Comparison of ENCODE assay signal across 15 mouse cellular contexts in genomic region chr11:117995255-117995654, GRCm38 (mm10). TPM values are rescaled to one million over a fixed set of nuclear protein-coding genes. Genes with fewer than 3 reads are reported as not detected.
DNase-seq lines count a peak whose midpoint lies in the region; ATAC-seq and TF ChIP-seq lines count a peak whose summit lies in the region.
"Had no signal": no experiment of that assay in that cellular context is flagged by ENCODE, and none has a peak within 500 bp of the region (broad histone marks: within the 10 kb centered on the region; RNA-seq: fewer than 3 reads in every experiment).

No protein-coding gene starts in this region.

- 30% methylated on average over 2 of the region's 2 CpGs for WGBS in heart, embryonic 14.5 days
- WGBS in lung, postnatal 0 days: 42% methylated on average over 2 of the region's 2 CpGs
- 58% methylated on average over 2 of the region's 2 CpGs for whole genome bisulfite sequencing in embryonic facial prominence, embryonic 10.5 days
- WGBS in neural tube, embryonic 15.5 days: 37% methylated on average over 2 of the region's 2 CpGs

- H3K27me3 ChIP-seq in heart, embryonic 14.5 days (ENCODE audit: control insufficient read depth, insufficient read depth, low read length): no peaks in the 10 kb centered on the region
- no peaks in the 10 kb centered on the region for H3K27me3 ChIP-seq in lung, postnatal 0 days (replicated peaks; ENCODE audit: insufficient read depth, low read length)
- H3K27me3 ChIP-seq in embryonic facial prominence, embryonic 10.5 days (replicated peaks; ENCODE audit: low read depth, poor library complexity, severe bottlenecking): no peaks in the 10 kb centered on the region
- H3K27me3 ChIP-seq in neural tube, embryonic 15.5 days (replicated peaks): no peaks in the 10 kb centered on the region
- H3K27me3 ChIP-seq: liver, embryonic 15.5 days; midbrain, embryonic 15.5 days had no signal

- TF ChIP-seq CTCF in lung, postnatal 0 days (IDR thresholded peaks at IDR 0.05): no peak

- H3K9ac ChIP-seq in heart, embryonic 14.5 days (ENCODE audit: low read length): peak overlapping the region; percentile 46; the same call in 1 of the 2 replicates
- H3K9ac ChIP-seq in lung, postnatal 0 days (replicated peaks; ENCODE audit: low read depth): no peak overlapping the region
- peak overlapping the region; percentile 34; the same call in 1 of the 2 replicates for H3K9ac ChIP-seq in neural tube, embryonic 15.5 days (replicated peaks)
- H3K9ac ChIP-seq: liver, embryonic 15.5 days; midbrain, embryonic 15.5 days had no signal

- no peak overlapping the region for H3K4me3 ChIP-seq in heart, embryonic 14.5 days (ENCODE audit: control insufficient read depth in 1 of 2, insufficient read depth in 1 of 2, low read depth in 1 of 2, low read length in 2 of 2)
- H3K4me3 ChIP-seq in lung, postnatal 0 days (ENCODE audit: low read depth, low read length): no peak overlapping the region
- no peak overlapping the region for H3K4me3 ChIP-seq in embryonic facial prominence, embryonic 10.5 days
- H3K4me3 ChIP-seq in neural tube, embryonic 15.5 days (replicated peaks): no peak overlapping the region
- H3K4me3 ChIP-seq: liver, embryonic 15.5 days; midbrain, embryonic 15.5 days had no signal

- H3K4me1 ChIP-seq in heart, embryonic 14.5 days (ENCODE audit: control insufficient read depth in 2 of 2, insufficient read depth in 2 of 2, low read length in 2 of 2): peaks cover 42 to 68% of the 10 kb centered on the region in 2 experiments
- H3K4me1 ChIP-seq in lung, postnatal 0 days (ENCODE audit: insufficient read depth, low read depth, low read length): peaks cover 50% of the 10 kb centered on the region
- H3K4me1 ChIP-seq in embryonic facial prominence, embryonic 10.5 days: peaks cover 72% of the 10 kb centered on the region
- peaks cover 54% of the 10 kb centered on the region for H3K4me1 ChIP-seq in neural tube, embryonic 15.5 days

- peak overlapping the region in 1 of 2 experiments; percentile 85; a peak in 1 of 4 replicates for H3K27ac ChIP-seq in heart, embryonic 14.5 days (replicated peaks in 1 of 2; ENCODE audit: control insufficient read depth in 1 of 2, insufficient read depth in 1 of 2, low read depth in 2 of 2, low read length in 2 of 2)
- peak overlapping the region; percentile 79; the same call in 1 of the 2 replicates for H3K27ac ChIP-seq in lung, postnatal 0 days (ENCODE audit: low read length)
- H3K27ac ChIP-seq in embryonic facial prominence, embryonic 10.5 days (replicated peaks): 0 out of 2 replicates have a peak overlapping the region, but pooled peaks have one; percentile 19
- H3K27ac ChIP-seq in neural tube, embryonic 15.5 days (replicated peaks): no peak overlapping the region
- H3K27ac ChIP-seq: midbrain, embryonic 15.5 days had no signal

- no peak overlapping the region for H3K4me2 ChIP-seq in heart, embryonic 14.5 days (ENCODE audit: low read length)
- no peak overlapping the region for H3K4me2 ChIP-seq in lung, postnatal 0 days (replicated peaks; ENCODE audit: low read depth, low read length)
- no peak overlapping the region for H3K4me2 ChIP-seq in neural tube, embryonic 15.5 days
- H3K4me2 ChIP-seq: liver, embryonic 15.5 days; midbrain, embryonic 15.5 days had no signal

- no peak for TF ChIP-seq EP300 in lung, postnatal 0 days (IDR thresholded peaks at IDR 0.05)

- ATAC-seq in heart, embryonic 14.5 days (ENCODE audit: insufficient number of reproducible peaks, insufficient read depth, low FRiP score, low read depth): no peak
- no peak for ATAC-seq in lung, postnatal 0 days
- ATAC-seq in neural tube, embryonic 15.5 days (ENCODE audit: low FRiP score): no peak
- ATAC-seq: midbrain, embryonic 15.5 days had no signal

- intact Hi-C loops in heart, postnatal 10 days (cut with DNase I): no loop called here

- H3K36me3 ChIP-seq in heart, embryonic 14.5 days (ENCODE audit: control insufficient read depth, insufficient read depth, low read length): peaks cover 17% of the 10 kb centered on the region
- H3K36me3 ChIP-seq in lung, postnatal 0 days (ENCODE audit: insufficient read depth, low read length): no peaks in the 10 kb centered on the region
- peaks cover 28% of the 10 kb centered on the region for H3K36me3 ChIP-seq in embryonic facial prominence, embryonic 10.5 days (replicated peaks)
- peaks cover 8% of the 10 kb centered on the region; the same call in 1 of the 2 replicates for H3K36me3 ChIP-seq in neural tube, embryonic 15.5 days
- H3K36me3 ChIP-seq: midbrain, embryonic 15.5 days had no signal

- DNase-seq in heart, postnatal 10 days: no peak
- no peak for DNase-seq in lung, postnatal 0 days (ENCODE audit: low spot score)
- DNase-seq in lung, postnatal 14 days: no peak
- no peak for DNase-seq in embryonic facial prominence, embryonic 10.5 days (ENCODE audit: low spot score)
- DNase-seq in thymus, postnatal 4 days: no peak
- no peak for DNase-seq in ovary, postnatal 10 days (ENCODE audit: low spot score)
- DNase-seq: cerebellum, adult 9-10 months; gastrocnemius, postnatal 36 days; kidney, adult 8-10 months; spleen, adult 18-20 months; thymus, postnatal 14 days had no signal

- no peaks in the 10 kb centered on the region for H3K9me3 ChIP-seq in heart, embryonic 14.5 days (ENCODE audit: control insufficient read depth, low read length)
- H3K9me3 ChIP-seq in lung, postnatal 0 days (ENCODE audit: low read length): no peaks in the 10 kb centered on the region
- H3K9me3 ChIP-seq in embryonic facial prominence, embryonic 10.5 days: no peaks in the 10 kb centered on the region
- no peaks in the 10 kb centered on the region for H3K9me3 ChIP-seq in neural tube, embryonic 15.5 days (replicated peaks)
- H3K9me3 ChIP-seq: liver, embryonic 15.5 days; midbrain, embryonic 15.5 days had no signal

RNA-seq across cellular contexts. Expression of gene Pgs1, which starts 9.2 kb away (rescaled TPM):
- 23.1 TPM in 2 replicates for polyA plus RNA-seq in heart, embryonic 14.5 days (2014; fragmentation: Nextera tagmentation; extraction: Ambion mirVana)
- total RNA-seq in heart, postnatal 10 days (2021): 10 to 100 TPM; 21.2 to 23.7 TPM
- polyA plus RNA-seq in lung, postnatal 0 days (2015; fragmentation: Nextera tagmentation; extraction: Ambion mirVana): 88.6 and 89.5 TPM in 2 replicates
- polyA plus RNA-seq in embryonic facial prominence, embryonic 10.5 days (2016; fragmentation: Nextera tagmentation; extraction: Ambion mirVana): 43.5 and 44.6 TPM in 2 replicates
- polyA plus RNA-seq in neural tube, embryonic 15.5 days (2015; fragmentation: Nextera tagmentation; extraction: Ambion mirVana): 60.7 and 62.8 TPM in 2 replicates

RNA-seq across cellular contexts. Expression of gene Socs3, which starts 25.4 kb away (rescaled TPM):
- 2.0 and 2.3 TPM in 2 replicates for polyA plus RNA-seq in heart, embryonic 14.5 days (2014; fragmentation: Nextera tagmentation; extraction: Ambion mirVana)
- total RNA-seq in heart, postnatal 10 days (2021): 1 to 10 TPM; 3.7 to 5.8 TPM
- 27.5 and 57.0 TPM in 2 replicates for polyA plus RNA-seq in lung, postnatal 0 days (2015; fragmentation: Nextera tagmentation; extraction: Ambion mirVana)
- polyA plus RNA-seq in embryonic facial prominence, embryonic 10.5 days (2016; fragmentation: Nextera tagmentation; extraction: Ambion mirVana): 13.6 and 16.7 TPM in 2 replicates
- polyA plus RNA-seq in neural tube, embryonic 15.5 days (2015; fragmentation: Nextera tagmentation; extraction: Ambion mirVana): 6.7 and 13.2 TPM in 2 replicates
